Mouse (Mus musculus): ENCODE measurements around the gene Grid1.

DNA sequence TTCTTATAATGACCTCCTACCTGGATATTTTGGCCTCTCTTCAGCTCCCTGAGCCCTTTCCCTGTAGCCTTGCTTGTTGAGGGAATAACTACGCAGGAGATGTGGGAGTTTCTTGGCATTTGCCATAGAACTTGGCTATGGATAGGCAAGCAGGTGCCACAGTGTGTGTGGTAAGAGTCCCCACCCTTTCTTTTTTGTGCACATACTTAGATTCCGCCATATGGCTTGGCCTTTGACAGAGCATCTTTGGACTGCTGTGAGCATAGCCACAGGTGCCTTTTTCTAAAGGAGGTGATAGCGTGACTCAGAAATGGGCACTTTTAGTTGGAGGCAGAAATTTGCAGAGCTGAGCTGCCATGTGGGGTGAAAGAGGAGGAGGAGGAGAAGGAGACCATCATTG, 64.7 kb downstream of the Grid1 start:
- TF ChIP-seq CTCF (IDR thresholded peaks at IDR 0.05; ENCODE audit: insufficient read depth, low read depth, low read length), result no peak
- no peak for TF ChIP-seq POLR2A (IDR thresholded peaks at IDR 0.05; ENCODE audit: insufficient read depth, low read depth, low read length)
